Mouse (Mus musculus) bone marrow, adult 2 months (tissue): ENCODE measurements around the gene Pakap. TPM values are rescaled to one million over a fixed set of nuclear protein-coding genes. Genes with fewer than 3 reads are reported as not detected.

Experiments
- H3K27ac ChIP-seq: fragments of 200-500 bp; 2 replicates; pipeline ENCODE4 v1.5.1; 2012; ENCODE audit warnings: low read depth, mild to moderate bottlenecking, control low read depth, inconsistent platforms, low read length; ENCODE audit not compliant: control insufficient read depth, poor library complexity, insufficient read depth
- H3K4me1 ChIP-seq: fragments of 200-500 bp; 2 replicates; pipeline ENCODE4 v1.6.1; 2011; ENCODE audit warnings: low read length; ENCODE audit not compliant: control insufficient read depth, insufficient read depth
- H3K4me3 ChIP-seq: fragments of 200-500 bp; replicated peaks from 2 replicates; pipeline ENCODE3; 2011; ENCODE audit warnings: mild to moderate bottlenecking, low read depth, low read length, control low read depth; ENCODE audit not compliant: control insufficient read depth
- CTCF ChIP-seq: fragments of 200-500 bp; IDR thresholded peaks from 2 replicates; pipeline ENCODE4 v1.5.1; 2011; ENCODE audit warnings: low read length, control low read depth; ENCODE audit not compliant: control insufficient read depth, insufficient read depth
- POLR2A ChIP-seq: fragments of 200-500 bp; IDR thresholded peaks from 2 replicates; pipeline ENCODE4 v1.6.1; 2011; ENCODE audit warnings: low read depth, mild to moderate bottlenecking, control low read depth, low read length, borderline replicate concordance; ENCODE audit not compliant: control insufficient read depth
- WGBS: fragments of 180-500 bp; shearing (Covaris S2); methylation state at CpG from one replicate; pipeline ENCODE4 v1.1.7; 2018; 5-methylcytosine and 5-hydroxymethylcytosine counted together
- polyA plus RNA-seq: library from polyadenylated mRNA; stranded (reverse); fragments of >200 nt; gene quantifications from 2 replicates; pipeline ENCODE4 v1.2.4, GENCODE M21; 2011; ENCODE audit warnings: low replicate concordance; ENCODE audit not compliant: missing spikeins, insufficient read depth, insufficient read length

Pakap gene
- polyA plus RNA-seq, 1 experiment, result 1.9 TPM

DNA sequence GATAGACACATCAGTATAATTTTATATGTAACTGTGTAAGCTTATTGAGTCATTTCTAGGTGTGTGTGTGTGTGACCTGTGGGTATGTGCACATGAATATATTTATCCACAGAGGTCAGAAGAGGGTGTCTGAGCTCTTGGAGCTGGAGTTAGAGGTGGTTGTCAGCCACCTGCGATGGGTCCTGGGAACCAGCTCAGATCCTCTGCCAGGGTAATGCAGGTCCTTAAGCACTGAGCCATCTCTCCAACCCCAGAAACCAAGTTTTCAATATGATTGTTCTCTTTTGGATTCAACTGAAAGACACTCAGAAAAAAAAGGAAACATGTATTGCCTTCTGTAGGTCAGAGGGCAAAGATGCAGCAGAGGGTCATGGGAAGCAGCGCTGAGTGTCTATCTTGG lies 114.4 kb downstream of the Pakap start:
- TF ChIP-seq POLR2A (no peak), CTCF (no peak)
- no peak overlapping the region for H3K4me3 ChIP-seq
- H3K4me1 ChIP-seq, result peaks cover 2% of the 10 kb centered on the region

DNA sequence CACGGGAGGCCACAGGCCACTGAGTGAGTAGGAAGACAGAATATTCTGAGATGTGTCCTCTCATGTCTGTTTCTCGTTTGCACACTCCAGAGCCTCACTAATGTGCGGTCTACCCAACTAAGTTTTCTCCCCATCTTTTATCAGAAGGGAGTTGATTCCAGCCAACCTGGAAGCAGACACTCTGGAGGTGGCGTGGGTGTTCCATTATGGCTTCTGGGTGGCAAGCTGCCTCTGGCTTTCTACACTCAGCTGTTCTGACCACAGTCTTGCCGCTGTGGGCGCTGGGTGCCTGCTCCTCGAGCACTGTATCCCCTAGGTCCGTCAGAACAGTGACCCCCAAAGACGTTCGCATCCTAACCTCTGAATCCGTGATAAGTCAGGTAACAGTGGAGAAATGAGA lies 115.0 kb downstream of the Pakap start:
- H3K4me3 ChIP-seq, result no peak overlapping the region
- 82% methylated on average over 11 of the region's 11 CpGs for WGBS
- peaks cover 2% of the 10 kb centered on the region for H3K4me1 ChIP-seq
- TF ChIP-seq POLR2A (no peak), CTCF (no peak)
- no peak overlapping the region for H3K27ac ChIP-seq

More for the DNA sequence above, 114.4 kb downstream of the Pakap start:
- H3K27ac ChIP-seq, result no peak overlapping the region
- WGBS, result 88% methylated on average over 2 of the region's 2 CpGs

DNA sequence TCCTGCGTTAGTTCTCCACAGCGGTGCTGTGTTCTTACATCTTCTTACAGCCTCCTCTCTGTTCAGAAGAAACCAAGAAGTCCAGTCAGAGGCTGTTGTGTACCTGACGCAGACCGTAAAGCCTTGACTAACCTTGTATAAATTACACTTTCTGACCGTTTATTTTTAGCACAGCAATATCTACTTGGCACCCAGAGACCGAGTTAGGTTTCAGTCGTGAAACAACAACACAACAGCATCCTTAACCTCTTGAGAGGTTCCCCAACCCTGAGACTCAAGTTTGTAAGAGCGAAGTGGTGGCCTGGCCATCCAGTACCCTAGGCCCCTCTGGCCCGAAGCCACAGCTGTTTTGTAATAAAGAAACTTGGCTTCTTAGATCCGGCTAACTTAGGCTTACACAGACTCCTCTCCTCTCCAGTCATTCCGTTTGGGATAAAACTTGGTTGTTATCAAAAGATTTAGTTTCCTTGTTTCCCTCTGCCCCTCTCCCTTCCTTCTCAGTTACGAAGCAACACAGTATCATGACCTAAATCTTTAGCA lies 116.8 kb downstream of the Pakap start:
- H3K27ac ChIP-seq, result no peak overlapping the region
- WGBS, result 75% methylated on average over 12 of the region's 12 CpGs
- H3K4me3 ChIP-seq, result no peak overlapping the region
- no peaks in the 10 kb centered on the region; the same call in none of the 2 replicates for H3K4me1 ChIP-seq
- no peak for TF ChIP-seq CTCF
- no peak for TF ChIP-seq POLR2A

DNA sequence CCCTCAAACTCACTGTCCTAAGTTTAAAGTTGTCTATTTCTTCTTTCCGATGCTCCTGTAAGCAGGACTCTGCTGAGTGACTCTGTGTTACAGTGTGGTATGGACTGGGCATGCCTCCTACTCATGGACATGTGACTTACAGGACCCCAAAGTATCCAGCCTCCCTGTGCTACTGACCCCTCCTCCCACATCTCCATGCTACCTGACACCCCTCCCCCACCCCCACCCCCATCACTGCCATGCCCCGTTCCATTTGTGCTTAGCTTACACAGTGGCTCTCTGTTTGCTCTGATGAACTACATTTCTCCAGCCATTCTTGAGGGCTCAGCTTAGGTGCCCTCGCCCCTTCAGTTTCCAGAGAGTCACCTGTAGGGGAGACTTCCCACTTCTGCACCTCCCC lies 118.8 kb downstream of the Pakap start:
- 85% methylated on average over 3 of the region's 3 CpGs for WGBS
- no peak overlapping the region for H3K4me3 ChIP-seq
- no peak overlapping the region for H3K27ac ChIP-seq
- no peak for TF ChIP-seq CTCF
- TF ChIP-seq POLR2A, result no peak
- no peaks in the 10 kb centered on the region; the same call in none of the 2 replicates for H3K4me1 ChIP-seq

DNA sequence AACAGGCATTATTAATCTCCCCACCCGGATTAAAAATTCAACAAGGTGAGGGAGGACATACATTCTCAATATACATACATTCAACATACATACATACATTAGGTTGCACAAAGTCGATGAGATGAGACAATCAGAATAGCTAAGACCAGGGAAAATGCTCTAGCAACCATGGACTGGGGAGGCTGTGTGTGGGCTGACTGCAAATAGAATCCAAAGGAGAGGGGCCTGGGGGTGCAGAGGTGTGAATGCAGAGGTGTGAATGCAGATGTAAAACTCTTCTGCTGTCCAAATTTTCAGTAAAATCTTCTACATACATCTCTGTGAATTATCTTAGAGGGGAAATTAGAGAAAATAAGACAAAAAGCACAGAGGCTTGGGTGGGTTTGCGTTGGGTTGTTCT lies 119.6 kb downstream of the Pakap start:
- H3K4me3 ChIP-seq, result no peak overlapping the region
- H3K27ac ChIP-seq, result no peak overlapping the region
- H3K4me1 ChIP-seq, result no peaks in the 10 kb centered on the region; the same call in none of the 2 replicates
- TF ChIP-seq CTCF (no peak), POLR2A (no peak)
- WGBS, result 68% methylated on average over 3 of the region's 3 CpGs

DNA sequence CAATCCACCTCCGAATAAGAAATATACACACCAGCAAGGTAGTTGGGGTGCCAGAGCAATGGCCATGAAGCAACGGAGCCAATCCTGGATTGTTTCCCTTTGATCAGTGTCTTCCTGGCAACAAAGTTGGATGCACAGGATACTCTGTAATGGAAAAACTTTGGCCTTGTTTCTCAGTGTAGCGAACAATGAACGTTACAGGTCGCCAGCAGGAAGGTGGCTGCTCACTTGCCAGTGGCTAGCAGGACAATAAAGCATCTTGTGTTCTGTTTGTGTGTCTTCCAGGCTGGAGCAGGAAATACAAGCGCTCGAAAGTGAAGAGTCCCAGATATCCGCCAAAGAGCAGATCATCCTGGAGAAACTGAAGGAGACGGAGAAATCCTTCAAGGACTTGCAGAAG lies 120.2 kb downstream of the Pakap start:
- no peak for TF ChIP-seq POLR2A
- TF ChIP-seq CTCF, result no peak
- H3K4me1 ChIP-seq, result no peaks in the 10 kb centered on the region; the same call in 1 of the 2 replicates
- H3K4me3 ChIP-seq, result no peak overlapping the region
- WGBS, result 80% methylated on average over 9 of the region's 9 CpGs
- H3K27ac ChIP-seq, result no peak overlapping the region

DNA sequence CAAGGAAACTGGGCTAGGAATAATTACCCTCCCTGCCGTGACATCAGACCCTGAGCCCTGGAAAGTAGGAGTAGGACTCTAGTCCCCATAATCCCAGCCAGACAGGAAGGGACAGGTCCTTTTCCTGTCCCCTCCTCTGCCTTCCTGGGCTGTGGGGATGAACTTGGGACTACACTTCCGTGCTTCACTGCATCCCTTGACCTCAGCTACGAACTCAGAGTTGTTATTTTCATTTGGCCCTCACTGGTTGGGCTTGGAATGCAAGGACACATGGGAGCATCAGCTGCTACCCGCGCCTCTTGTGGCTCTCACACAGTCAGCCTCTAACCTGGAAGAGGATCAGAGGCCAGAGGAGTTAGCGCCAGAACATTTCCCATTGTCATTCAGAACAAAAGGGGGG lies 122.0 kb downstream of the Pakap start:
- TF ChIP-seq CTCF (no peak; the same call in 1 of the 2 replicates), POLR2A (no peak)
- no peaks in the 10 kb centered on the region for H3K4me1 ChIP-seq
- 76% methylated on average over 6 of the region's 6 CpGs for WGBS
- no peak overlapping the region for H3K27ac ChIP-seq
- no peak overlapping the region for H3K4me3 ChIP-seq

DNA sequence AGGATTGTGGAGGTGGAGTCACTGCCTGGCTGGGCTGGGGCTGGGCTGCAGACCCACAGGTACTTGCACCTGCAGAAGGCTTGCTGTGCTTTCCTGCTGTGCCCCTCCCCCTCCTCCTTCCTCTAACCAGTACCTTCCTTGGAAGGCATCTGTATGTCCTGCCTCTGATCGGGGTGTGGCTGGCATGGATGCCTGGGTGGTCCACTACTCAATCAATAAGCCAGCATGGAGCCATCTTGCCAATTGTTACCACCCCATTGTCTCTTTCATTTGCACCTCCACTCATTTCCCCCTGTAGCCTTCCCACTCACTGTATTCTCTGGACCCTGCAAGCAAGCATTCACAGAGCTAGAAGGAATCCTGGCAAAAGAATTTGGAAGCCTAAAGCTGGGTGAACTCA lies 122.8 kb downstream of the Pakap start:
- WGBS, result 81% methylated on average over 1 of the region's 1 CpGs
- no peaks in the 10 kb centered on the region for H3K4me1 ChIP-seq
- H3K27ac ChIP-seq, result no peak overlapping the region
- TF ChIP-seq POLR2A (no peak), CTCF (no peak)
- no peak overlapping the region for H3K4me3 ChIP-seq
